Mouse (Mus musculus): ENCODE results near the gene 3110040M04Rik. TPM values are rescaled to one million over a fixed set of nuclear protein-coding genes. Genes with fewer than 3 reads are reported as not detected.
A peak's percentile ranks its signal among the peaks of the same experiment; 100 is the strongest.

3110040M04Rik gene
- total and polyA plus RNA-seq, 2 experiments from 2014 or later: not detected

GRCm38 (mm10) chr1:151228320-151228989, 24.5 kb downstream of the 3110040M04Rik start:
- H3K36me3 ChIP-seq (replicated peaks; ENCODE audit: control insufficient read depth, insufficient read depth, low read length): no peaks in the 10 kb centered on the region
- 74% methylated on average over 1 of the region's 1 CpGs for WGBS
- no peak for TF ChIP-seq CTCF (IDR thresholded peaks at IDR 0.05; ENCODE audit: low read depth)
- no peak for TF ChIP-seq EP300 (IDR thresholded peaks at IDR 0.05; ENCODE audit: low read depth)
- DNase-seq (ENCODE audit: low spot score): no peak
- no peak overlapping the region for H3K27ac ChIP-seq (ENCODE audit: low read depth)
- no peak overlapping the region for H3K4me3 ChIP-seq (ENCODE audit: low read depth, low read length)
- H3K4me1 ChIP-seq (ENCODE audit: control insufficient read depth, insufficient read depth): no peaks in the 10 kb centered on the region
- H3K9ac ChIP-seq (replicated peaks; ENCODE audit: low read depth, low read length): no peak overlapping the region
- H3K9me3 ChIP-seq (replicated peaks; ENCODE audit: control insufficient read depth, low read length): no peaks in the 10 kb centered on the region
- H3K27me3 ChIP-seq (ENCODE audit: control insufficient read depth, insufficient read depth, low read length): no peaks in the 10 kb centered on the region
- no peak for ATAC-seq (ENCODE audit: insufficient read depth, low read depth)
- H3K4me2 ChIP-seq (ENCODE audit: low read depth, low read length): no peak overlapping the region

- TF ChIP-seq CTCF (IDR thresholded peaks at IDR 0.05; ENCODE audit: low read depth) (no peak), EP300 (IDR thresholded peaks at IDR 0.05; ENCODE audit: low read depth) (no peak)
- no peak overlapping the region for H3K4me3 ChIP-seq (ENCODE audit: low read depth, low read length)
- WGBS: 79% methylated on average over 3 of the region's 3 CpGs
- no peak overlapping the region for H3K4me2 ChIP-seq (ENCODE audit: low read depth, low read length)
- H3K36me3 ChIP-seq (replicated peaks; ENCODE audit: control insufficient read depth, insufficient read depth, low read length): no peaks in the 10 kb centered on the region
- peaks cover 4% of the 10 kb centered on the region; the same call in 1 of the 2 replicates for H3K9me3 ChIP-seq (replicated peaks; ENCODE audit: control insufficient read depth, low read length)
- DNase-seq (ENCODE audit: low spot score) (no peak), ATAC-seq (ENCODE audit: insufficient read depth, low read depth) (no peak)
- no peaks in the 10 kb centered on the region for H3K27me3 ChIP-seq (ENCODE audit: control insufficient read depth, insufficient read depth, low read length)
- H3K9ac ChIP-seq (replicated peaks; ENCODE audit: low read depth, low read length): no peak overlapping the region
- no peak overlapping the region for H3K27ac ChIP-seq (ENCODE audit: low read depth)
- peaks cover 9% of the 10 kb centered on the region; the same call in 1 of the 2 replicates for H3K4me1 ChIP-seq (ENCODE audit: control insufficient read depth, insufficient read depth)
These were observed 28.4 kb downstream of the 3110040M04Rik start for GRCm38 (mm10) chr1:151232346-151232745.

- H3K9me3 ChIP-seq (replicated peaks; ENCODE audit: control insufficient read depth, low read length): peaks cover 4% of the 10 kb centered on the region; the same call in 1 of the 2 replicates
- 63% methylated on average over 3 of the region's 3 CpGs for WGBS
- H3K4me1 ChIP-seq (ENCODE audit: control insufficient read depth, insufficient read depth): peaks cover 9% of the 10 kb centered on the region; the same call in 1 of the 2 replicates
- no peak for TF ChIP-seq EP300 (IDR thresholded peaks at IDR 0.05; ENCODE audit: low read depth)
- H3K36me3 ChIP-seq (replicated peaks; ENCODE audit: control insufficient read depth, insufficient read depth, low read length): no peaks in the 10 kb centered on the region
- H3K4me3 ChIP-seq (ENCODE audit: low read depth, low read length): no peak overlapping the region
- no peak overlapping the region for H3K9ac ChIP-seq (replicated peaks; ENCODE audit: low read depth, low read length)
- no peaks in the 10 kb centered on the region for H3K27me3 ChIP-seq (ENCODE audit: control insufficient read depth, insufficient read depth, low read length)
- DNase-seq (ENCODE audit: low spot score) (no peak), ATAC-seq (ENCODE audit: insufficient read depth, low read depth) (no peak)
- H3K27ac ChIP-seq (ENCODE audit: low read depth): no peak overlapping the region
- no peak overlapping the region for H3K4me2 ChIP-seq (ENCODE audit: low read depth, low read length)
These were observed 29.8 kb downstream of the 3110040M04Rik start for GRCm38 (mm10) chr1:151233756-151234155.

- Histone ChIP-seq H3K9me3 (replicated peaks; ENCODE audit: control insufficient read depth, low read length) (peaks cover 8% of the 10 kb centered on the region; the same call in 1 of the 2 replicates), H3K36me3 (replicated peaks; ENCODE audit: control insufficient read depth, insufficient read depth, low read length) (no peaks in the 10 kb centered on the region), H3K9ac (replicated peaks; ENCODE audit: low read depth, low read length) (no peak overlapping the region), H3K4me2 (ENCODE audit: low read depth, low read length) (no peak overlapping the region), H3K27ac (ENCODE audit: low read depth) (peak overlapping the region; percentile 60), H3K4me1 (ENCODE audit: control insufficient read depth, insufficient read depth) (peaks cover 9% of the 10 kb centered on the region; the same call in 1 of the 2 replicates), H3K4me3 (ENCODE audit: low read depth, low read length) (no peak overlapping the region), H3K27me3 (ENCODE audit: control insufficient read depth, insufficient read depth, low read length) (no peaks in the 10 kb centered on the region)
- ATAC-seq (ENCODE audit: insufficient read depth, low read depth) (no peak), DNase-seq (ENCODE audit: low spot score) (no peak)
- TF ChIP-seq CTCF (IDR thresholded peaks at IDR 0.05; ENCODE audit: low read depth) (no peak), EP300 (IDR thresholded peaks at IDR 0.05; ENCODE audit: low read depth) (no peak)
- WGBS: 36% methylated on average over 2 of the region's 2 CpGs
These were observed 31.7 kb downstream of the 3110040M04Rik start for GRCm38 (mm10) chr1:151235574-151235973.

- Histone ChIP-seq H3K4me1 (ENCODE audit: control insufficient read depth, insufficient read depth) (peaks cover 9% of the 10 kb centered on the region; the same call in 1 of the 2 replicates), H3K27ac (ENCODE audit: low read depth) (peak overlapping the region; percentile 60), H3K9me3 (replicated peaks; ENCODE audit: control insufficient read depth, low read length) (peaks cover 8% of the 10 kb centered on the region; the same call in 1 of the 2 replicates), H3K4me3 (ENCODE audit: low read depth, low read length) (no peak overlapping the region), H3K4me2 (ENCODE audit: low read depth, low read length) (no peak overlapping the region), H3K36me3 (replicated peaks; ENCODE audit: control insufficient read depth, insufficient read depth, low read length) (no peaks in the 10 kb centered on the region), H3K27me3 (ENCODE audit: control insufficient read depth, insufficient read depth, low read length) (no peaks in the 10 kb centered on the region), H3K9ac (replicated peaks; ENCODE audit: low read depth, low read length) (no peak overlapping the region)
- 51% methylated on average over 13 of the region's 13 CpGs for WGBS
- ATAC-seq (ENCODE audit: insufficient read depth, low read depth) (peak; percentile 76), DNase-seq (ENCODE audit: low spot score) (peak; percentile 75)
- TF ChIP-seq EP300 (IDR thresholded peaks at IDR 0.05; ENCODE audit: low read depth) (no peak), CTCF (IDR thresholded peaks at IDR 0.05; ENCODE audit: low read depth) (no peak)
These were observed 32.4 kb downstream of the 3110040M04Rik start for GRCm38 (mm10) chr1:151236141-151236930.

All from heart, postnatal 0 days (tissue).